Comparison of ENCODE assay signal across 28 mouse cellular contexts in the genomic region with DNA sequence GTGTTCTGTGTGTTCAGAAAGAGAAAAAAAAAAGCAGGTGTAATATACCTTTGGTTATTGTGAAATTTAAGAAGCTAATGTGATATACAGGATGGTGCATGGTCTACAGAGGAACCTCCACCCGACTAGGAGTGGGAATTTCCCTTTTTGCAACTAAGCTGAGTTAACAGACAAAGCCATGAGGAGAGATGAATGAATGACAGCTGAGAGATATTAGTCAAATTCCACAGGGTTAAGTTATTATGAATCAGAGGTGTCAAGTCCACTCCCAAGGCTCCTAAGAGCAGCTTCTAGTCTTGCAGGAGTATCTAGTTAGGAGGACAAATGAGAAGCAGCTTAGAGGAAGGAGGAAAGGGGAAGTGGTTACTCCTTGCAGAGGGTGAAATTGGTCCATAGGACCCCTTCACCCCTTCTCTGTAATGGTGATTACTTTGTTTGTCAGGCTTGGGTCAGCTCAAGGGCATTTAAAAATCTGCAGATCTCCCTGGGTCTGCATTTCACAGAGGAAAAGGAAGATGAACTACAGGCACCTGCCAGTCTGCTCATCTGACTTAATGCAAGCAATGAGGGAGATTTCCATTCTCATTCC. TPM values are rescaled to one million over a fixed set of nuclear protein-coding genes. Genes with fewer than 3 reads are reported as not detected.
A peak's percentile ranks its signal among the peaks of the same experiment; 100 is the strongest.
DNase-seq lines count a peak whose midpoint lies in the region; ATAC-seq and TF ChIP-seq lines count a peak whose summit lies in the region.
"Had no signal": no experiment of that assay in that cellular context is flagged by ENCODE, and none has a peak within 500 bp of the region (broad histone marks: within the 10 kb centered on the region; RNA-seq: fewer than 3 reads in every experiment).

No protein-coding gene starts in this region.

- H3K36me3 ChIP-seq in liver, embryonic 15.5 days (replicated peaks): no peaks in the 10 kb centered on the region
- H3K36me3 ChIP-seq: embryonic facial prominence, embryonic 10.5 days; forebrain, embryonic 12.5 days; heart, embryonic 13.5 days; hindbrain, embryonic 15.5 days; limb, embryonic 12.5 days had no signal

- DNase-seq in liver (no peak), 416B (ENCODE audit: low read depth) (peak; percentile 66)
- DNase-seq in left cerebral cortex, postnatal 10 days (ENCODE audit: extremely low spot score in 1 of 2, low spot score in 2 of 2): no peak
- no peak for DNase-seq in cerebellum, adult 11-12 months
- DNase-seq: adrenal gland, postnatal 14 days; cerebellum, adult 8-10 months; gastrocnemius, adult 2 months; heart, adult 18-20 months; lung, adult 18-20 months; midbrain, embryonic 14.5 days; right cerebral cortex, postnatal 14 days; spleen, adult 18-20 months; thymus, postnatal 14 days had no signal

- H3K9me3 ChIP-seq in liver, embryonic 15.5 days (replicated peaks): no peaks in the 10 kb centered on the region
- H3K9me3 ChIP-seq: embryonic facial prominence, embryonic 10.5 days; forebrain, embryonic 12.5 days; heart, embryonic 13.5 days; hindbrain, embryonic 15.5 days; limb, embryonic 12.5 days; megakaryocyte, embryonic 14.5 days had no signal

- no peaks in the 10 kb centered on the region; the same call in 1 of the 2 replicates for H3K27me3 ChIP-seq in liver, embryonic 15.5 days
- H3K27me3 ChIP-seq: forebrain, embryonic 12.5 days; heart, embryonic 13.5 days; hindbrain, embryonic 15.5 days; megakaryocyte, embryonic 14.5 days had no signal

- ATAC-seq in liver, embryonic 15.5 days (ENCODE audit: insufficient read depth): no peak
- peak; percentile 38 for ATAC-seq in megakaryocyte progenitor cell, adult 5-6 weeks (replicated peaks; ENCODE audit: poor library complexity)
- ATAC-seq: intestine, embryonic 16.5 days had no signal

- H3K4me2 ChIP-seq in liver, embryonic 15.5 days: no peak overlapping the region
- H3K4me2 ChIP-seq: forebrain, embryonic 12.5 days; heart, embryonic 13.5 days; hindbrain, embryonic 15.5 days; limb, embryonic 12.5 days had no signal

- H3K27ac ChIP-seq in liver, embryonic 15.5 days (replicated peaks): 0 out of 2 replicates have a peak overlapping the region, but pooled peaks have one; percentile 14
- peak overlapping the region; percentile 87; the same call in 1 of the 2 replicates for H3K27ac ChIP-seq in bone marrow, adult 2 months (ENCODE audit: control insufficient read depth, insufficient read depth, low read depth, low read length, poor library complexity)
- H3K27ac ChIP-seq: embryonic facial prominence, embryonic 10.5 days; forebrain, embryonic 12.5 days; gastrocnemius, adult 2 months; heart, embryonic 13.5 days; hindbrain, embryonic 15.5 days; limb, embryonic 12.5 days had no signal

- no peak overlapping the region for H3K4me3 ChIP-seq in liver, embryonic 15.5 days (replicated peaks)
- no peak overlapping the region for H3K4me3 ChIP-seq in bone marrow, adult 2 months (replicated peaks; ENCODE audit: control insufficient read depth, low read depth, low read length)
- H3K4me3 ChIP-seq: embryonic facial prominence, embryonic 10.5 days; forebrain, embryonic 12.5 days; gastrocnemius, adult 2 months; heart, embryonic 13.5 days; hindbrain, embryonic 15.5 days; limb, embryonic 12.5 days; megakaryocyte, embryonic 14.5 days; myocyte had no signal

- 13% methylated on average over 1 of the region's 1 CpGs for WGBS in liver, embryonic 15.5 days (ENCODE audit: insufficient replicate concordance)
- WGBS in bone marrow, adult 2 months: 6% methylated on average over 1 of the region's 1 CpGs

- no peaks in the 10 kb centered on the region; the same call in 1 of the 2 replicates for H3K4me1 ChIP-seq in liver, embryonic 15.5 days (replicated peaks)
- H3K4me1 ChIP-seq in bone marrow, adult 2 months (ENCODE audit: control insufficient read depth, insufficient read depth, low read length): peaks cover 2% of the 10 kb centered on the region; the same call in 1 of the 2 replicates
- H3K4me1 ChIP-seq: embryonic facial prominence, embryonic 10.5 days; limb, embryonic 12.5 days had no signal

- H3K9ac ChIP-seq in liver, embryonic 15.5 days: no peak overlapping the region
- H3K9ac ChIP-seq: forebrain, embryonic 12.5 days; heart, embryonic 13.5 days; hindbrain, embryonic 15.5 days; limb, embryonic 12.5 days had no signal

- TF ChIP-seq CTCF in bone marrow, adult 2 months (IDR thresholded peaks at IDR 0.05; ENCODE audit: control insufficient read depth, insufficient read depth, low read length): no peak

- intact Hi-C loops in left cerebral cortex, postnatal 10 days (cut with DNase I): no loop called here

- TF ChIP-seq POLR2A in bone marrow, adult 2 months (IDR thresholded peaks at IDR 0.05; ENCODE audit: borderline replicate concordance, control insufficient read depth, low read depth, low read length): no peak

RNA-seq across cellular contexts. Expression of a gene that starts 4.3 kb away (rescaled TPM):
- 27.0 and 28.6 TPM in 2 replicates for polyA plus RNA-seq in liver, embryonic 15.5 days (2015; fragmentation: Nextera tagmentation; extraction: Ambion mirVana)
- 113 and 131 TPM in 2 replicates for polyA plus RNA-seq in bone marrow, adult 2 months (2011; ENCODE audit: insufficient read depth, insufficient read length, low replicate concordance, missing spikeins)
- 225 and 297 TPM in 2 replicates for total RNA-seq in megakaryocyte progenitor cell, adult 5-6 weeks (2015)
- 157 and 179 TPM in 2 replicates for total RNA-seq in megakaryocyte progenitor cell, adult 5-6 weeks (2017)
- total RNA-seq in left cerebral cortex, postnatal 10 days (2021): 100 to 1,000 TPM; 118 to 121 TPM

RNA-seq across cellular contexts. Expression of a gene that starts 50.4 kb away (rescaled TPM):
- 0.10 TPM in 1 of 2 replicates, not detected in the other for polyA plus RNA-seq in liver, embryonic 15.5 days (2015; fragmentation: Nextera tagmentation; extraction: Ambion mirVana)
- polyA plus RNA-seq in bone marrow, adult 2 months (2011; ENCODE audit: insufficient read depth, insufficient read length, low replicate concordance, missing spikeins): not detected in 2 replicates
- not detected in 2 replicates for total RNA-seq in megakaryocyte progenitor cell, adult 5-6 weeks (2015)
- total RNA-seq in megakaryocyte progenitor cell, adult 5-6 weeks (2017): not detected in 2 replicates
- under 1 TPM; 0.43 to 0.45 TPM for total RNA-seq in left cerebral cortex, postnatal 10 days (2021)
- total RNA-seq: adrenal gland, postnatal 14 days; gastrocnemius, adult 2 months; heart, adult 18-20 months; heart, postnatal 25 days had no signal
- polyA plus RNA-seq: C2C12; embryonic facial prominence, embryonic 10.5 days; forebrain, embryonic 12.5 days; heart, embryonic 13.5 days; hindbrain, embryonic 15.5 days; large intestine, adult 2 months; limb, embryonic 12.5 days; midbrain, embryonic 14.5 days; neural tube, embryonic 14.5 days had no signal
